Mouse (Mus musculus): ENCODE measurements around the gene Fam57a.

Fam57a gene

DNA sequence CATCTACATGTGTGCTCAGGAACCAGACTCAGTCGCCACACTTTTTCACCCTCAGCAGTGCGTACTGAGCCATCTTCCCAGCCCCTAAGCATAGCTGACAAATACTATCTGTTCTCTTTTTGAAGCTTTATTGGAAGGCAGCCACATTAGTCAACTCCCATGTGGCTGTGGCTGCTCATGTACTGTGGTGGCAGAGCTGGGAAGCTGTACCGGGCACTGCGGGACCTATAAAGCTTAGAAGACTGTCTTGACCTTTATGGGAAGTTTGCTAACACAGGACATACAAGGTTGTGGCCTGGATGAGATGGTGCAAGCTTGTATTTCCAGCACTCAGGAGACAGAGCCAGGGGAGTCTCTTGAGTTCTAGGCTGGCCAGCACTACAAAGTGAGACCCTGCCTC lies 12.8 kb upstream of the Fam57a start:
- TF ChIP-seq GATA4 (IDR thresholded peaks at IDR 0.05; ENCODE audit: insufficient replicate concordance, low read length) = no peak

- no peak for TF ChIP-seq GATA4 (IDR thresholded peaks at IDR 0.05; ENCODE audit: insufficient replicate concordance, low read length)
These were observed 12.2 kb upstream of the Fam57a start for GRCm38 (mm10) chr11:76167079-76167765.

GRCm38 (mm10) chr11:76168976-76169375 lies 10.5 kb upstream of the Fam57a start:
- no peak for TF ChIP-seq GATA4 (IDR thresholded peaks at IDR 0.05; ENCODE audit: insufficient replicate concordance, low read length)

DNA sequence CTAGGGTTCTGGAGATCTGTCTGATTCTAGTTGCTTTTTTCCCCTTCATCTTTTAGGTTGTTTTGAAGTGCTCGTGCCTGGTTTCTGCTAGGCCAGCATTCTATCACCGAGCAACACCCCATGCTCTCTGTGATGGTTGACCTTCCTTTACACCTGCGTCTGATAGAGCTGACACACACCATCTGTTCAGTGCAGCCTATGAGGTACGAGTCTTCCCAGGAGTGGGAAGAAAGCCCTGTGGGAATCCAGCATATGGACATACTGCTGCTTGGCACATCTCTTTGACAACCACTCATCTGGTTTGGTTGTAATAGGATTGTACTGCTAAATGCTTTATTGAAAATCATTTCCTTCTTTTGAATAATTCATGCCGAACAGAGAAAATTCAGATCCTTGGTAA lies 9.3 kb upstream of the Fam57a start:
- no peak for TF ChIP-seq GATA4 (IDR thresholded peaks at IDR 0.05; ENCODE audit: insufficient replicate concordance, low read length)

- TF ChIP-seq GATA4 (IDR thresholded peaks at IDR 0.05; ENCODE audit: insufficient replicate concordance, low read length) = no peak
These were observed 561 bp upstream of the Fam57a start for GRCm38 (mm10) chr11:76178726-76179494.

DNA sequence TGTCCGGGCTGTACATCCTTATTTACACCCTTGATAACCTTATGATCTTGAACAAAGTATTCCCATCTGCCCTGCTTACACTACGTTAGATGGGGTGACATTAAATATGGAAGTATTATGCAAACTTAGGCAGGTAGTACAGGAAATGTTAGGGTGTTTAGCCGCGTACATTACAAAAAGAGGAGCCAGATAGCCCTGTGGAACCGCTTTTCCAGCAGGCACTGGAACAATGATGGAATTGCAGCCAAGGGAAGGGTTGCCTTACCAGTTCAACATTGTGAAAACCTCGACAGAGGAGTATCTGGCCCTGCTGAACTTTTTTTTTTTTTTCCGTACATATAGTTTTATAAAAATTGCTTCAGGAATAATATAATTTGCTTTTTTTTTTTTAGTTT lies 672 bp downstream of the Fam57a start:
- no peak for TF ChIP-seq GATA4 (IDR thresholded peaks at IDR 0.05; ENCODE audit: insufficient replicate concordance, low read length)

DNA sequence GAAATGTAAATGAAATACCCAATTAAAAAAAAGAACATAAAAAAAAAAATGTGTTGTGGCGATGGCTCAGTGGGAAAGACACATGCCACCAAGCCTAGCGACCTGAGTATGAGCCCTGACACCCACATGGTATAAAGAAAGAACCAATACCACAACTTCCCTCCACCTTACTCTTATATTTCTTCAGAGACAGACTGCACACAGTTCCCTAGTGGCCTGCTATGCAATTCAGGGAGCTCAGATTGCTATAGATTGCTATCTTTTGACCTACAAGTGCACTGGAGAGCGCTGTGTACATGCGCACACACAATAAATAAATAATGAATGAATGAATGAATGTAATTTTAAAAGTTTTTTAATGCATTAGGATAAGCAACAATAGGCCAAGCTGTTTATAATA lies 4.3 kb downstream of the Fam57a start:
- TF ChIP-seq GATA4 (IDR thresholded peaks at IDR 0.05; ENCODE audit: insufficient replicate concordance, low read length) = no peak

- no peak for TF ChIP-seq GATA4 (IDR thresholded peaks at IDR 0.05; ENCODE audit: insufficient replicate concordance, low read length)
These were observed 7.4 kb downstream of the Fam57a start for GRCm38 (mm10) chr11:76186908-76187307.

DNA sequence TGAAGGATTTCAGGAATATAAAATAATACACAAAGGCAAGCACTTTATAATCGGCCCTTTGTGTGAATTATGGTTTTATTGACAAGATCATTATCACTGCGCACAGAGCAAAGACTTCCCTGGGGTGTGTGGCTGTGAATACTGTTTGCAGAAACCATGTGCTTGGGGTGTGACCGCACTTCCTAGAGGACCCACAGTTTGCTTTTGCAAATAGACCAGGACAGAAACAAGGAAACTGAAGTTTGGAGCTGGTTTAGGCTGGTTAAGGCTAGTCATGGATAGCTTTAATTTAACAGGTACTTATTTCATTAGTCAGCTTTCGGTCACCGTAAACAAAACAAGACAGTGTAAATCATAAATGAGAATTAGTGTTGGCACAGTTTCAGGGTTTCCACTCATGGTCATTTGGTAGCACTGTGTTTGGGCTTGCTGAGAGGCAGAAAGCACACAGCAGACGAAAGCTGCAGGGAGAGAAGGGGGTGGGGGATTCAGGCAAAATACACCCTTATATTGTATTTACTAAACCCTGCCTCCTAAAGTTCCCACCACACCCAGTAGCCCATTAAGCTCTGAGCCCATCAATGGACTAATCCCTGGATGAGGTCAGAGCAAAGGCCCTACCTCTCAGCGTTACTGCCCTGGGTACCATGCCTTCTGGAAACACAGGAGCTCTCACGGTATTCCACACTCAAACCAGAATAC lies 17.0 kb downstream of the Fam57a start:
- no peak for TF ChIP-seq GATA4 (IDR thresholded peaks at IDR 0.05; ENCODE audit: insufficient replicate concordance, low read length)

DNA sequence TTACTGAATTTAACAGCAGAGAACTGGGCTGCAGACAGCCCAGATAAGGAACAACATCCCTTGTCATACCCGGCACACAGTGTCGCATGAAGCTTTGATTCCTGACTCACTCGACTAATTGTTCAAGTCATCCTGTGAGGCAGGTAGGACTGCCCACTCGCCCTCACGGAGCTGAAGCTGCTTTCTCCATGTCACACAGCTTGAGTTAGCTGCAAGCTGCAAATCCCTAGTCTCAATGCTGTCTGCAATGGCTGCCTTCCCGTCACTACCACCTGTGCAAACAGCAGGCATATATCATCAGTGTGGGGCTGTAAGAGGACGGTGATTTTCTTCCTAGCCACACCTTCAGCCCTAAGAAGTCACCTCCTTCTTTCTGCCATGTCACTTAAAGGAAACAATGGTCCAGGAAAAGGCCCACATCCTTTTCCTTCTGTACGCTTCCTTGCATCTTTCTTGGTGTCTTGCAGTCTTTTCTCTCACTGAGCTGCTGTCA lies 17.6 kb downstream of the Fam57a start:
- TF ChIP-seq GATA4 (IDR thresholded peaks at IDR 0.05; ENCODE audit: insufficient replicate concordance, low read length) = no peak

DNA sequence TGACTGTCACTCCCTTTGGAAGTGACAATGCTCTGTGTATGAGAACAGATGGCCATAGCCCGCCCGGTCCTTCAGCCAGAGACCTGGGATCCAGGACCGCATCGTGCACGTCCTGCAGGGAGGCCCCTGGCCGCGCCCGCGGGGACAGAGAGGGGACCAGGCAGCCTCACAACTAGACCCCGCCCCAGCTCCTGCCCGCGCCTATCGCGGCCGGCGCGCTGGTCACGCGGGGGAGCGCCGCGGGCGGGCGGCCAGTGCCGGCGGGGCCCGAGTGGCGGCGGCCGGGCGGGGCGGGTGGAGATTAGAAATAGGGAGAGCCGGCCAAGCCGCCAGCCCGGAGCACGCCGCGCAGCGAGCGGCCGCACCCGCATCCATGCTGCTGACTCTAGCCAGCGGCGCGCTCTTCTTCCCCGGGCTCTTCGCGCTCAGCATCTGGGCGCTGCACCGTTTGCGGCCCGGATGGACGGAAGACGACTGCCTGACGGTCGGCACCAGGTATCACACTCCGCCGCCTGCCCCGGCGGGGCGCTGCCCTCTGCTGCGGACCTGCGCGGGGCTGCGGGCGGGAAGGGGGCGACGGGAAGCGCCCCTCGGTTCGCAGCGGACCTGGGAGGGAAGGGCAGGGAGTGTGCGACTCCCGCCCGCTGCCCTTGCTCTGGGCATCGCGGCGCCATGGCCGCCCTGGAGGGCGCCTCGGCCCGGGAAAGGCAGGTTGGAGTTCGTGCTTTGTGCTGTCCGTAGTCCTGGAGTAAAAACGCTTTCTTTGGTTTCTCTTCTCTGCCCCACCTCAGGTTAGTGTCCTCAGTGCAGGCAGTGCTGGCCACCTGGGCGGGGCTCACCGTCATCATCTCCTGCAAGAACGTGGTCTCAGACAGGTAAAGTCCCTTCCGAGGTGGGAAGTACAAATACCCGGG lies 22.5 kb downstream of the Fam57a start:
- peak; percentile 35; the same call in 1 of the 2 replicates for TF ChIP-seq GATA4 (IDR thresholded peaks at IDR 0.05; ENCODE audit: insufficient replicate concordance, low read length)

- peak; percentile 59; the same call in 1 of the 2 replicates for TF ChIP-seq GATA4 (IDR thresholded peaks at IDR 0.05; ENCODE audit: insufficient replicate concordance, low read length)
These were observed 27.3 kb downstream of the Fam57a start for GRCm38 (mm10) chr11:76206793-76207192.

DNA sequence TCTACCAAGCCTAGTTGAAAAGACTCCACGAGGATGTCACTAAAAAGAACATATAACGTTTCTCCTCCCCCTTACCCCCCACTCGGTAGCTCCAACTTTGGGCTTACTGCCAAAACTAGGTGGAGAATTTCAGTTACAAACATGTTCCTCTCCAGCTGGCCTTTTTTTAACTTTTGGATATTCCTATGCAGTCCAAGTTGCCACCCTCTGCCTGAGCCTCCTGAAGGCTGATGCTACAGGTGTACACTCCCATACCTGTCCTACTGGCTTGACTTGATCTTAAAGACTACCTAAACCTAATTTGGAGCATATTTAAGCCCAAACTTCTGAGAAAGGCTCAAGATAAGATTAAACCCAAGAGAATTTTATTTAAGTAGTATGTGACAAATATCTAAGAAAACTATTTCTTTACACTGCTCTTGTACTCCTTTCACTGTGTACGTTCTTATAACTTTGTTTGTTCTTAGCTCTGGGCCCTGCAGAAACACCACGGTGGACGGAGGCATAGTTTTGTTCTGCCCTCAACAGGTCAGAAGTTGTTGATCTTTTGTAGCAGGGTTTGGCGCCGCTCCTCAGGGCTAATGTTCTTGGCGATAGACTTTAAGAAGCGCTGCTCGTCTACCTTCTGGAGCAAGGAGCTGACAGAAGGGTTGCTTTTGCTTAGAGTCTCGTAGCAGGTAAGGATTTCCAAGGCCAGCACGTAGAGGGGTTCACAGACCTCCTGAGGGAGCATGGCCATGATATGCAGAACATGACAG lies 30.9 kb downstream of the Fam57a start:
- TF ChIP-seq GATA4 (IDR thresholded peaks at IDR 0.05; ENCODE audit: insufficient replicate concordance, low read length) = no peak

DNA sequence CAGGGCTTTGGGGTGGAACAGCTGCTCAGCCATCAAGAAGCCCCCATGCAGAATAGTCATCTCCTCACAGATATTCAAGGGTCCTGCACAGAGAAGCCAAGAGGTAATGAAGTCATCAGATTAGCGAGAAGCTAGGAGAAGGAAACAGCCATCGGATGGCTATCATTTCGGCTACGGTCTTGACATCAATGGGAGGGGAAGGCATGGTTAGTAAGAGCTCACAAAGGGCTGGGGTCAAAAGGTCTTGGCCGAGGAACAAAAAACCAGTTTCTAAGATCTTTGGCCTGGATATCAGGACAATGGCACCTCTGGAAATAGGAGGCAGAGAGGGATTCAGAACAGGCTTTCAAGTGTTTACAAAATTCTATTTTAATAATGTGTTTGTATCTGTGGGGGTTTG lies 34.4 kb downstream of the Fam57a start:
- no peak for TF ChIP-seq GATA4 (IDR thresholded peaks at IDR 0.05; ENCODE audit: insufficient replicate concordance, low read length)
